ENCODE assay signal across 10 mouse cellular contexts in genomic region chr14:121929243-121929951, GRCm38 (mm10). TPM values are rescaled to one million over a fixed set of nuclear protein-coding genes. Genes with fewer than 3 reads are reported as not detected.
DNase-seq lines count a peak whose midpoint lies in the region; ATAC-seq and TF ChIP-seq lines count a peak whose summit lies in the region.
"Had no signal": no experiment of that assay in that cellular context is flagged by ENCODE, and none has a peak within 500 bp of the region (broad histone marks: within the 10 kb centered on the region; RNA-seq: fewer than 3 reads in every experiment).

No protein-coding gene starts in this region.

- H3K27ac ChIP-seq in lung, embryonic 14.5 days (ENCODE audit: low read depth) = peak overlapping the region; percentile 54
- peak overlapping the region; percentile 59 for H3K27ac ChIP-seq in heart, embryonic 16.5 days (ENCODE audit: low read length)
- H3K27ac ChIP-seq: limb, embryonic 13.5 days had no signal

- ATAC-seq in lung, embryonic 14.5 days (ENCODE audit: insufficient read depth) = no peak
- 0 out of 2 replicates have a peak, but pooled peaks have one; percentile 24 for ATAC-seq in heart, embryonic 16.5 days (replicated peaks; ENCODE audit: extremely low read depth, insufficient read depth, low FRiP score)
- ATAC-seq in megakaryocyte-erythroid progenitor cell, adult 5-6 weeks (replicated peaks; ENCODE audit: low FRiP score, low TSS enrichment, poor library complexity, severe bottlenecking) = peak; percentile 87

- H3K27me3 ChIP-seq in lung, embryonic 14.5 days (ENCODE audit: insufficient read depth, low read length) = no peaks in the 10 kb centered on the region
- H3K27me3 ChIP-seq in heart, embryonic 16.5 days (ENCODE audit: control insufficient read depth, insufficient read depth, low read length) = no peaks in the 10 kb centered on the region
- H3K27me3 ChIP-seq: limb, embryonic 13.5 days had no signal

- no peak overlapping the region for H3K9ac ChIP-seq in lung, embryonic 14.5 days
- no peak overlapping the region for H3K9ac ChIP-seq in heart, embryonic 16.5 days (ENCODE audit: low read length)
- H3K9ac ChIP-seq: limb, embryonic 13.5 days had no signal

- TF ChIP-seq CTCF in lung, embryonic 14.5 days (IDR thresholded peaks at IDR 0.05; ENCODE audit: low read depth) = no peak

- 51% methylated on average over 12 of the region's 12 CpGs for WGBS in lung, embryonic 14.5 days
- WGBS in heart, embryonic 16.5 days = 56% methylated on average over 12 of the region's 12 CpGs

- no peak overlapping the region for H3K4me2 ChIP-seq in lung, embryonic 14.5 days
- no peak overlapping the region for H3K4me2 ChIP-seq in heart, embryonic 16.5 days (ENCODE audit: low read depth, low read length)
- H3K4me2 ChIP-seq: limb, embryonic 13.5 days had no signal

- H3K36me3 ChIP-seq in lung, embryonic 14.5 days (ENCODE audit: insufficient read depth) = no peaks in the 10 kb centered on the region; the same call in none of the 2 replicates
- H3K36me3 ChIP-seq in heart, embryonic 16.5 days (ENCODE audit: control insufficient read depth, insufficient read depth) = 0 out of 2 replicates have a peak, but pooled peaks cover 2% of the 10 kb centered on the region

- DNase-seq in lung, embryonic 14.5 days = no peak
- DNase-seq in lung, postnatal 4 days = no peak
- DNase-seq in MEL-GATA-1-ER (ENCODE audit: extremely low read depth, low read depth) = peak; percentile 72
- DNase-seq in left cerebral cortex, postnatal 14 days (ENCODE audit: low spot score in 2 of 2) = no peak
- no peak for DNase-seq in left cerebral cortex, postnatal 25 days (ENCODE audit: low spot score in 2 of 2)
- DNase-seq in testis, postnatal 14 days (ENCODE audit: low spot score) = no peak

- no peaks in the 10 kb centered on the region for H3K9me3 ChIP-seq in lung, embryonic 14.5 days (ENCODE audit: low read depth, low read length)
- no peaks in the 10 kb centered on the region for H3K9me3 ChIP-seq in heart, embryonic 16.5 days (replicated peaks; ENCODE audit: control insufficient read depth, low read length)
- H3K9me3 ChIP-seq: limb, embryonic 13.5 days had no signal

- H3K4me1 ChIP-seq in lung, embryonic 14.5 days (ENCODE audit: insufficient read depth) = no peaks in the 10 kb centered on the region
- H3K4me1 ChIP-seq in heart, embryonic 16.5 days (ENCODE audit: control insufficient read depth, insufficient read depth, low read length) = peaks cover 14% of the 10 kb centered on the region
- H3K4me1 ChIP-seq: limb, embryonic 13.5 days had no signal

- H3K4me3 ChIP-seq in lung, embryonic 14.5 days (ENCODE audit: low read depth, low read length) = no peak overlapping the region
- no peak overlapping the region for H3K4me3 ChIP-seq in heart, embryonic 16.5 days (ENCODE audit: low read length)
- H3K4me3 ChIP-seq: limb, embryonic 13.5 days had no signal

- intact Hi-C loops in left cerebral cortex, postnatal 14 days (cut with DNase I) = loop anchor here (10.0 kb wide), 1 partner anchor 195 kb away; no protein-coding TSS in a partner anchor
- intact Hi-C loops in left cerebral cortex, postnatal 25 days (cut with DNase I) = no loop called here

RNA-seq across cellular contexts. Expression of gene Gpr18, which starts 13.8 kb away (rescaled TPM):
- 0.28 and 0.47 TPM in 2 replicates for polyA plus RNA-seq in lung, embryonic 14.5 days (2014; fragmentation: Nextera tagmentation; extraction: Ambion mirVana)
- 0.22 and 1.00 TPM in 2 replicates for polyA plus RNA-seq in heart, embryonic 16.5 days (2015; fragmentation: Nextera tagmentation; extraction: Ambion mirVana)
- 0.96 and 1.0 TPM in 2 replicates for total RNA-seq in megakaryocyte-erythroid progenitor cell, adult 5-6 weeks (2014; fragmentation: Nextera tagmentation)
- total RNA-seq in megakaryocyte-erythroid progenitor cell, adult 5-6 weeks (2017) = 0.70 and 1.6 TPM in 2 replicates
- total RNA-seq in left cerebral cortex, postnatal 14 days (2021) = not detected
- not detected for total RNA-seq in left cerebral cortex, postnatal 25 days (2021)
- total RNA-seq: gastrocnemius, adult 8-10 months had no signal

RNA-seq across cellular contexts. Expression of gene Gpr183, which starts 35.6 kb away (rescaled TPM):
- polyA plus RNA-seq in lung, embryonic 14.5 days (2014; fragmentation: Nextera tagmentation; extraction: Ambion mirVana) = 2.9 and 3.6 TPM in 2 replicates
- polyA plus RNA-seq in heart, embryonic 16.5 days (2015; fragmentation: Nextera tagmentation; extraction: Ambion mirVana) = 2.4 and 3.6 TPM in 2 replicates
- 0.52 TPM in 1 of 2 replicates, not detected in the other for total RNA-seq in megakaryocyte-erythroid progenitor cell, adult 5-6 weeks (2014; fragmentation: Nextera tagmentation)
- 0.94 and 2.7 TPM in 2 replicates for total RNA-seq in megakaryocyte-erythroid progenitor cell, adult 5-6 weeks (2017)
- total RNA-seq in left cerebral cortex, postnatal 14 days (2021) = under 1 TPM; 0.66 to 0.91 TPM
- 1 to 10 TPM in 1 of 2 experiments, under 1 TPM in 1; 0.96 to 1.7 TPM for total RNA-seq in left cerebral cortex, postnatal 25 days (2021)

RNA-seq across cellular contexts. Expression of gene Ubac2, which starts 51.0 kb away (rescaled TPM):
- polyA plus RNA-seq in lung, embryonic 14.5 days (2014; fragmentation: Nextera tagmentation; extraction: Ambion mirVana) = 61.1 and 65.0 TPM in 2 replicates
- polyA plus RNA-seq in heart, embryonic 16.5 days (2015; fragmentation: Nextera tagmentation; extraction: Ambion mirVana) = 48.3 and 53.8 TPM in 2 replicates
- 14.0 and 14.8 TPM in 2 replicates for total RNA-seq in megakaryocyte-erythroid progenitor cell, adult 5-6 weeks (2014; fragmentation: Nextera tagmentation)
- 10.2 and 16.6 TPM in 2 replicates for total RNA-seq in megakaryocyte-erythroid progenitor cell, adult 5-6 weeks (2017)
- 10 to 100 TPM; 33.5 to 34.0 TPM for total RNA-seq in left cerebral cortex, postnatal 14 days (2021)
- 10 to 100 TPM; 33.7 to 33.8 TPM for total RNA-seq in left cerebral cortex, postnatal 25 days (2021)
